Mouse (Mus musculus) A20 (cell line): ENCODE data around the gene Gdf15.
A peak's percentile ranks its signal among the peaks of the same experiment; 100 is the strongest.

ENCODE experiments used
- DNase-seq: peaks from one replicate; pipeline ENCODE4 v3.0.0-alpha.2; 2011; ENCODE audit warnings: low read depth, low spot score

Gdf15 gene

GRCm38 (mm10) chr8:70629574-70630531, 2.4 kb downstream of the Gdf15 start:
- DNase-seq, result peak; percentile 99

- DNase-seq, result no peak
Observed at GRCm38 (mm10) chr8:70628986-70629490, 3.2 kb downstream of the Gdf15 start.

- DNase-seq, result no peak
Observed at GRCm38 (mm10) chr8:70627041-70627440, 5.2 kb downstream of the Gdf15 start.

- DNase-seq, result peak; percentile 51
Observed at GRCm38 (mm10) chr8:70625104-70625503, 7.2 kb downstream of the Gdf15 start.

- DNase-seq, result no peak
Observed at GRCm38 (mm10) chr8:70622220-70622619, 10.0 kb downstream of the Gdf15 start.

- peak; percentile 98 for DNase-seq
Observed at GRCm38 (mm10) chr8:70618888-70619334, 13.3 kb downstream of the Gdf15 start.

- DNase-seq, result no peak
Observed at GRCm38 (mm10) chr8:70617985-70618384, 14.3 kb downstream of the Gdf15 start.

- no peak for DNase-seq
Observed at GRCm38 (mm10) chr8:70616645-70617044, 15.6 kb downstream of the Gdf15 start.

- DNase-seq, result peak; percentile 48
Observed at GRCm38 (mm10) chr8:70615894-70616293, 16.4 kb downstream of the Gdf15 start, which contains the start of gene Lrrc25. Gene Lrrc25 (plus strand): TSS chr8:70616155.

- DNase-seq, result no peak
Observed at GRCm38 (mm10) chr8:70615281-70615680, 17.0 kb downstream of the Gdf15 start.

- no peak for DNase-seq
Observed at GRCm38 (mm10) chr8:70614469-70614868, 17.8 kb downstream of the Gdf15 start.

- no peak for DNase-seq
Observed at GRCm38 (mm10) chr8:70613763-70614162, 18.5 kb downstream of the Gdf15 start.

GRCm38 (mm10) chr8:70611849-70612248, 20.4 kb downstream of the Gdf15 start:
- peak; percentile 96 for DNase-seq

- peak; percentile 89 for DNase-seq
Observed at GRCm38 (mm10) chr8:70610796-70611771, 21.2 kb downstream of the Gdf15 start.

GRCm38 (mm10) chr8:70609849-70610795, 22.1 kb downstream of the Gdf15 start:
- DNase-seq, result peak; percentile 90

- DNase-seq, result peak; percentile 82
Observed at GRCm38 (mm10) chr8:70609368-70609848, 22.8 kb downstream of the Gdf15 start.

- no peak for DNase-seq
Observed at GRCm38 (mm10) chr8:70608749-70609367, 23.4 kb downstream of the Gdf15 start, which contains the start of gene Ssbp4. Gene Ssbp4 (minus strand): TSS chr8:70608872.

- DNase-seq, result peak; percentile 87
Observed at GRCm38 (mm10) chr8:70607898-70608748, 24.1 kb downstream of the Gdf15 start.

GRCm38 (mm10) chr8:70607603-70607897, 24.7 kb downstream of the Gdf15 start:
- DNase-seq, result peak; percentile 41
